Mouse (Mus musculus): ENCODE measurements around the gene AI854703. TPM values are rescaled to one million over a fixed set of nuclear protein-coding genes. Genes with fewer than 3 reads are reported as not detected.

The AI854703 gene
- total and polyA plus RNA-seq, 2 experiments from 2014 or later: 23.8 to 24.4 TPM

- peak overlapping the region; percentile 82; the same call in 1 of the 2 replicates for H3K4me2 ChIP-seq (ENCODE audit: low read depth)
- H3K9ac ChIP-seq: no peak overlapping the region
- H3K36me3 ChIP-seq (ENCODE audit: insufficient read depth): 0 out of 2 replicates have a peak, but pooled peaks cover 6% of the 10 kb centered on the region
- H3K4me3 ChIP-seq (ENCODE audit: low read depth, low read length): no peak overlapping the region
- H3K4me1 ChIP-seq (ENCODE audit: insufficient read depth): peaks cover 6% of the 10 kb centered on the region
- H3K27ac ChIP-seq (ENCODE audit: low read depth, low read length): no peak overlapping the region
- no peak for TF ChIP-seq CTCF (IDR thresholded peaks at IDR 0.05; ENCODE audit: low read depth)
- DNase-seq (no peak), ATAC-seq (no peak)
- WGBS: 85% methylated on average over 3 of the region's 3 CpGs
- no peaks in the 10 kb centered on the region for H3K27me3 ChIP-seq (ENCODE audit: insufficient read depth, low read length)
- H3K9me3 ChIP-seq (ENCODE audit: low read length): no peaks in the 10 kb centered on the region
These were observed 1.8 kb downstream of the AI854703 start for GRCm38 (mm10) chr6:48628377-48628776.

- DNase-seq (peak; percentile 73), ATAC-seq (peak; percentile 83)
- H3K4me2 ChIP-seq (ENCODE audit: low read depth): peak overlapping the region; percentile 82
- peak overlapping the region; percentile 44 for H3K4me3 ChIP-seq (ENCODE audit: low read depth, low read length)
- peak; percentile 1; the same call in 1 of the 2 replicates for TF ChIP-seq CTCF (IDR thresholded peaks at IDR 0.05; ENCODE audit: low read depth)
- WGBS: 6% methylated on average over 53 of the region's 54 CpGs
- peak overlapping the region; percentile 54 for H3K9ac ChIP-seq
- H3K4me1 ChIP-seq (ENCODE audit: insufficient read depth): peaks cover 6% of the 10 kb centered on the region
- H3K27ac ChIP-seq (ENCODE audit: low read depth, low read length): peak overlapping the region; percentile 57; the same call in 1 of the 2 replicates
- H3K9me3 ChIP-seq (ENCODE audit: low read length): no peaks in the 10 kb centered on the region
- no peaks in the 10 kb centered on the region for H3K27me3 ChIP-seq (ENCODE audit: insufficient read depth, low read length)
- 0 out of 2 replicates have a peak, but pooled peaks cover 6% of the 10 kb centered on the region for H3K36me3 ChIP-seq (ENCODE audit: insufficient read depth)
These were observed 2.5 kb downstream of the AI854703 start for GRCm38 (mm10) chr6:48628808-48629660.

- ATAC-seq: no peak; the same call in none of the 2 replicates
- peak overlapping the region; percentile 82 for H3K4me2 ChIP-seq (ENCODE audit: low read depth)
- H3K36me3 ChIP-seq (ENCODE audit: insufficient read depth): 0 out of 2 replicates have a peak, but pooled peaks cover 6% of the 10 kb centered on the region
- H3K4me1 ChIP-seq (ENCODE audit: insufficient read depth): peaks cover 6% of the 10 kb centered on the region
- WGBS: 27% methylated on average over 13 of the region's 13 CpGs
- H3K9me3 ChIP-seq (ENCODE audit: low read length): no peaks in the 10 kb centered on the region
- H3K27me3 ChIP-seq (ENCODE audit: insufficient read depth, low read length): no peaks in the 10 kb centered on the region
- no peak; the same call in 1 of the 2 replicates for TF ChIP-seq CTCF (IDR thresholded peaks at IDR 0.05; ENCODE audit: low read depth)
- H3K27ac ChIP-seq (ENCODE audit: low read depth, low read length): peak overlapping the region; percentile 57; the same call in 1 of the 2 replicates
- peak overlapping the region; percentile 54 for H3K9ac ChIP-seq
- no peak for DNase-seq
- peak overlapping the region; percentile 44 for H3K4me3 ChIP-seq (ENCODE audit: low read depth, low read length)
These were observed 3.1 kb downstream of the AI854703 start for GRCm38 (mm10) chr6:48629661-48630034.

GRCm38 (mm10) chr6:48630831-48631230 is 4.3 kb downstream of the AI854703 start:
- Histone ChIP-seq H3K36me3 (ENCODE audit: insufficient read depth) (0 out of 2 replicates have a peak, but pooled peaks cover 6% of the 10 kb centered on the region), H3K4me1 (ENCODE audit: insufficient read depth) (peaks cover 6% of the 10 kb centered on the region), H3K4me2 (ENCODE audit: low read depth) (no peak overlapping the region), H3K4me3 (ENCODE audit: low read depth, low read length) (no peak overlapping the region), H3K27me3 (ENCODE audit: insufficient read depth, low read length) (no peaks in the 10 kb centered on the region), H3K27ac (ENCODE audit: low read depth, low read length) (no peak overlapping the region), H3K9me3 (ENCODE audit: low read length) (no peaks in the 10 kb centered on the region), H3K9ac (no peak overlapping the region)
- TF ChIP-seq CTCF (IDR thresholded peaks at IDR 0.05; ENCODE audit: low read depth): no peak
- WGBS: 82% methylated on average over 8 of the region's 8 CpGs
- DNase-seq (no peak), ATAC-seq (no peak)

DNA sequence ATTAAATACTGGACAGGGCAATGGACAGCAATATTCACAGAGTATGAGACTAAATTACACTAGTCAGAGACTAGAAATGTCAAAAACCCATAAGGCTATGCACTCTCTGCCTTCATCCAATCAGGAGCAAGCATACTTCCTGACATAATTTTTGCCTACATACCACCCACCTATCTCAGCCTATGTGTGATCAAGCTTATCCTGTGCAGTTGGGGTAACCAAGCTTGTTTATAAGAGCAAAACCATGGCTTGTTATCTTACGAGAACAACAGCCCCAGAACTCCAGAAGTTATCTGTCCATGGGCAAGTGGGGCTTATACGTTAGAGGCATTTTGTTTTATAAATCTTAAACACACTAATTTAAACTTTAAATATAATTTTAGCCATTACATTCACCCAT is 8.5 kb downstream of the AI854703 start:
- no peak for ATAC-seq
- Histone ChIP-seq H3K36me3 (ENCODE audit: insufficient read depth) (0 out of 2 replicates have a peak, but pooled peaks cover 6% of the 10 kb centered on the region), H3K9ac (no peak overlapping the region), H3K27me3 (ENCODE audit: insufficient read depth, low read length) (no peaks in the 10 kb centered on the region), H3K9me3 (ENCODE audit: low read length) (no peaks in the 10 kb centered on the region), H3K4me2 (ENCODE audit: low read depth) (no peak overlapping the region), H3K4me1 (ENCODE audit: insufficient read depth) (no peaks in the 10 kb centered on the region), H3K4me3 (ENCODE audit: low read depth, low read length) (no peak overlapping the region), H3K27ac (ENCODE audit: low read depth, low read length) (no peak overlapping the region)
- WGBS: 93% methylated on average over 2 of the region's 2 CpGs
- TF ChIP-seq CTCF (IDR thresholded peaks at IDR 0.05; ENCODE audit: low read depth): no peak
- DNase-seq: no peak

- no peak overlapping the region for H3K9ac ChIP-seq
- H3K4me3 ChIP-seq (ENCODE audit: low read depth, low read length): no peak overlapping the region
- H3K9me3 ChIP-seq (ENCODE audit: low read length): no peaks in the 10 kb centered on the region
- no peak overlapping the region for H3K27ac ChIP-seq (ENCODE audit: low read depth, low read length)
- ATAC-seq (no peak), DNase-seq (no peak)
- WGBS: 46% methylated on average over 6 of the region's 6 CpGs
- no peaks in the 10 kb centered on the region for H3K4me1 ChIP-seq (ENCODE audit: insufficient read depth)
- H3K36me3 ChIP-seq (ENCODE audit: insufficient read depth): 0 out of 2 replicates have a peak, but pooled peaks cover 4% of the 10 kb centered on the region
- TF ChIP-seq CTCF (IDR thresholded peaks at IDR 0.05; ENCODE audit: low read depth): no peak
- no peaks in the 10 kb centered on the region for H3K27me3 ChIP-seq (ENCODE audit: insufficient read depth, low read length)
- H3K4me2 ChIP-seq (ENCODE audit: low read depth): no peak overlapping the region
These were observed 10.0 kb downstream of the AI854703 start for GRCm38 (mm10) chr6:48636515-48636914.
